Mouse (Mus musculus) CH12.LX (cell line): Measurements from ENCODE around the gene Gpr107.

Source experiments
- CTCF ChIP-seq, 2 experiments: IDR thresholded peaks in 1 of 2; conservative IDR thresholded peaks in 1 of 2; 2 replicates each; pipeline ENCODE4 v1.5.1; 2011 to 2012; ENCODE audit warnings: low read depth in 2 of 2, low read length in 2 of 2, improper control_type of control experiment in 1 of 2, inconsistent platforms in 1 of 2, mild to moderate bottlenecking in 1 of 2, moderate library complexity in 1 of 2
- ELF1 ChIP-seq: IDR thresholded peaks from 2 replicates; pipeline ENCODE4 v1.6.1; 2014; ENCODE audit warnings: low read depth, mild to moderate bottlenecking, inconsistent platforms, low read length, improper control_type of control experiment
- EP300 ChIP-seq: IDR thresholded peaks from 2 replicates; pipeline ENCODE4 v1.6.1; 2011; ENCODE audit warnings: low read length, improper control_type of control experiment
- ETS1 ChIP-seq: conservative IDR thresholded peaks from 2 replicates; pipeline ENCODE4 v1.6.1; 2012; ENCODE audit warnings: low read depth, mild to moderate bottlenecking, inconsistent platforms, low read length, improper control_type of control experiment, moderate library complexity
- HCFC1 ChIP-seq: IDR thresholded peaks from 2 replicates; pipeline ENCODE4 v1.6.1; 2012; ENCODE audit warnings: low read depth, mild to moderate bottlenecking, inconsistent platforms, low read length, improper control_type of control experiment
- MAX ChIP-seq: IDR thresholded peaks from 2 replicates; pipeline ENCODE4 v1.6.1; 2011; ENCODE audit warnings: low read length, improper control_type of control experiment
- POLR2A ChIP-seq: IDR thresholded peaks from 2 replicates; pipeline ENCODE4 v1.6.1; 2011; ENCODE audit warnings: low read depth, mild to moderate bottlenecking, improper control_type of control experiment, low read length
- SMC3 ChIP-seq: IDR thresholded peaks from 2 replicates; pipeline ENCODE4 v1.6.1; 2011; ENCODE audit warnings: low read depth, low read length, improper control_type of control experiment
- TBP ChIP-seq: conservative IDR thresholded peaks from 2 replicates; pipeline ENCODE4 v1.6.1; 2011; ENCODE audit warnings: low read depth, low read length, improper control_type of control experiment
- UBTF ChIP-seq: IDR thresholded peaks from 2 replicates; pipeline ENCODE4 v1.6.1; 2012; ENCODE audit warnings: low read depth, mild to moderate bottlenecking, inconsistent platforms, low read length, improper control_type of control experiment, moderate library complexity

DNA sequence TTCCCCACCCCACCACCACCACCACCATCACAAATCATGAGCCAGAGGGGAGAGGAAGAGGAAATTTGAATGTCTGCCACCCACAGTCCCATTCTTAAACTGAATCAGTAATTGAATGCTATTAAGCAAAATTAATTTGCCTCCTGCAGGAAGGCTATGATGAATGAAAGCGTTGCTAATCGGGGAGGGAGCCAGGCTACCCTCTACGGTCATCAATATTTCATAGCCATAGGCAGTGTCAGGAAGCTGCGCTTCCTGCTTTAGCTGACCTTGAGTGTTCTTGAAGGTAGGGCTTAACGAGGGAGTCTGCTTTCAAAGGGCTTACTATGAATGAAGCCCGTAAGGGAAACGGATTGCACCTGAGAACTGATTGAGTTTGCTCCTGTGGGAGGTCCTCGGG lies 54.8 kb downstream of the Gpr107 start:
- no peak for TF ChIP-seq EP300
- no peak for TF ChIP-seq MAX
- no peak for TF ChIP-seq HCFC1
- TF ChIP-seq ELF1 = no peak
- TF ChIP-seq TBP = no peak
- no peak for TF ChIP-seq SMC3
- no peak for TF ChIP-seq CTCF (conservative IDR thresholded peaks at IDR 0.05 in 1 of 2, IDR thresholded peaks at IDR 0.05 in 1 of 2; ENCODE audit: low read depth in 2 of 2, low read length in 2 of 2)
- TF ChIP-seq POLR2A = no peak
- no peak for TF ChIP-seq ETS1
- no peak for TF ChIP-seq UBTF
